Mouse (Mus musculus): ENCODE measurements around the gene H2-Oa.
A peak's percentile ranks its signal among the peaks of the same experiment; 100 is the strongest.
"Not testable (repeated sequence)": the region's sequence is repeated elsewhere in the genome, so short reads cannot be mapped to it uniquely, and the experiment has no call there.

H2-Oa gene

GRCm38 (mm10) chr17:34123518-34123917 lies 31.4 kb downstream of the H2-Oa start:
- DNase-seq: no peak

GRCm38 (mm10) chr17:34124649-34125048 lies 32.5 kb downstream of the H2-Oa start:
- DNase-seq: no peak

GRCm38 (mm10) chr17:34126826-34127420 lies 34.8 kb downstream of the H2-Oa start:
- no peak for DNase-seq

- DNase-seq: peak; percentile 65
These were observed 35.3 kb downstream of the H2-Oa start for GRCm38 (mm10) chr17:34127475-34127874.

GRCm38 (mm10) chr17:34128264-34128937 lies 36.3 kb downstream of the H2-Oa start:
- DNase-seq: peak; percentile 65

GRCm38 (mm10) chr17:34128944-34129791 lies 37.0 kb downstream of the H2-Oa start:
- DNase-seq: peak; percentile 71

GRCm38 (mm10) chr17:34130073-34130947 lies 38.2 kb downstream of the H2-Oa start:
- peak; percentile 44 for DNase-seq

- no peak for DNase-seq
These were observed 39.8 kb downstream of the H2-Oa start for GRCm38 (mm10) chr17:34131911-34132310.

GRCm38 (mm10) chr17:34133289-34133688 lies 41.1 kb downstream of the H2-Oa start:
- peak; percentile 58 for DNase-seq

GRCm38 (mm10) chr17:34134451-34134850 lies 42.3 kb downstream of the H2-Oa start:
- DNase-seq: no peak

GRCm38 (mm10) chr17:34135297-34136224 lies 43.4 kb downstream of the H2-Oa start:
- DNase-seq: peak; percentile 100

GRCm38 (mm10) chr17:34137601-34138000 lies 45.5 kb downstream of the H2-Oa start:
- DNase-seq: no peak

GRCm38 (mm10) chr17:34138655-34139054 lies 46.5 kb downstream of the H2-Oa start:
- DNase-seq: no peak

GRCm38 (mm10) chr17:34139416-34139815 lies 47.3 kb downstream of the H2-Oa start:
- no peak for DNase-seq

- DNase-seq: no peak
These were observed 48.1 kb downstream of the H2-Oa start for GRCm38 (mm10) chr17:34140240-34140639.

- DNase-seq: no peak
These were observed 49.3 kb downstream of the H2-Oa start for GRCm38 (mm10) chr17:34141448-34141847.

- no peak for DNase-seq
These were observed 50.4 kb downstream of the H2-Oa start for GRCm38 (mm10) chr17:34142456-34143010.

GRCm38 (mm10) chr17:34143033-34143432 lies 50.9 kb downstream of the H2-Oa start, which contains the start of gene H2-DMb2:
H2-DMb2 (plus strand) TSS chr17:34143307.
- peak; percentile 90 for DNase-seq

- no peak for DNase-seq
These were observed 51.3 kb downstream of the H2-Oa start for GRCm38 (mm10) chr17:34143461-34143860.

- not testable (repeated sequence) for DNase-seq
These were observed 52.1 kb downstream of the H2-Oa start for GRCm38 (mm10) chr17:34144221-34144620.
